Mouse (Mus musculus) embryonic facial prominence, embryonic 15.5 days (tissue): Measurements from ENCODE around the gene Slc5a10. TPM values are rescaled to one million over a fixed set of nuclear protein-coding genes. Genes with fewer than 3 reads are reported as not detected.

Experiments used
- ATAC-seq: fragments of 200-750 bp; cut with Nextera tagmentation; 2 replicates; pipeline ENCODE4 v1.8.0; 2017; ENCODE audit warnings: low read depth, moderate TSS enrichment; ENCODE audit not compliant: insufficient number of reproducible peaks, low FRiP score, low TSS enrichment
- H3K27ac ChIP-seq: fragments of 300-500 bp; sonication (generic); replicated peaks from 2 replicates; pipeline ENCODE4 v1.5.1; 2015; ENCODE audit warnings: mild to moderate bottlenecking, inconsistent platforms
- H3K27me3 ChIP-seq: fragments of 300-500 bp; sonication (generic); 2 replicates; pipeline ENCODE4 v1.6.1; 2015; ENCODE audit warnings: inconsistent platforms
- H3K36me3 ChIP-seq: fragments of 300-500 bp; sonication (generic); 2 replicates; pipeline ENCODE4 v1.6.1; 2015; ENCODE audit warnings: mild to moderate bottlenecking, inconsistent platforms
- H3K4me1 ChIP-seq: fragments of 300-500 bp; sonication (generic); 2 replicates; pipeline ENCODE4 v1.6.1; 2015; ENCODE audit warnings: inconsistent platforms
- H3K4me2 ChIP-seq: fragments of 300-500 bp; sonication (generic); replicated peaks from 2 replicates; pipeline ENCODE4 v1.6.1; 2015; ENCODE audit warnings: mild to moderate bottlenecking, inconsistent platforms
- H3K4me3 ChIP-seq: fragments of 300-500 bp; sonication (generic); replicated peaks from 2 replicates; pipeline ENCODE4 v1.5.1; 2015; ENCODE audit warnings: mild to moderate bottlenecking, inconsistent platforms
- H3K9ac ChIP-seq: fragments of 300-500 bp; sonication (generic); 2 replicates; pipeline ENCODE4 v1.6.1; 2015; ENCODE audit warnings: inconsistent platforms
- H3K9me3 ChIP-seq: fragments of 300-500 bp; sonication (generic); replicated peaks from 2 replicates; pipeline ENCODE4 v1.6.1; 2016; ENCODE audit warnings: inconsistent platforms
- WGBS: fragments of 180-500 bp; shearing (Covaris S2); methylation state at CpG from one replicate; pipeline ENCODE4 v1.1.7; 2015; 5-methylcytosine and 5-hydroxymethylcytosine counted together
- polyA plus RNA-seq: library from polyadenylated mRNA; unstranded; fragments of >200 nt; fragmentation: Nextera tagmentation; extraction: Ambion mirVana; gene quantifications from 2 replicates; pipeline ENCODE4 v1.2.1, GENCODE M21; 2015

Slc5a10 gene
- polyA plus RNA-seq, 1 experiment from 2014 or later: 0.15 TPM

DNA sequence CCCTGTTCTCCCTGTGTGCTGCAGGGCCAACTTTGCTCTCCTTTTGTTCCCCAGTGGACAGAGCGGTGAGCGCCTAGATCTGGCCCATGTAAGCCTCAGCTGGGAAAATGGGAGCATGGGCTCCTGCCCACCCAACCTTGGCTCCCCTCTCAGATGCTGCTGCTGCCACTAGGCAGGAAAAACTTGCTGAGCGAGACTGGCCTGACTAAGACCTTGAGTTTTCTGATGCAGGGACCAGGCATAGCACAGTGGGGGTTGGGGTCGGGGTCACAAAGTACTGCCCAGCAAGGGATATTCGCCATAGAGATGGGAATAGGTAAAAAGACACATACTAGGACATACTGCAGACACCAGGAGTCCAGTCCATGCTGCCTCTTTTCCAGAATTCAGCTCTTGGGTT, 53.4 kb downstream of the Slc5a10 start:
- H3K4me1 ChIP-seq: peaks cover 10% of the 10 kb centered on the region; the same call in 1 of the 2 replicates
- no peaks in the 10 kb centered on the region for H3K36me3 ChIP-seq
- H3K9me3 ChIP-seq: no peaks in the 10 kb centered on the region
- no peak overlapping the region for H3K4me2 ChIP-seq
- ATAC-seq: no peak
- H3K27ac ChIP-seq: no peak overlapping the region
- H3K27me3 ChIP-seq: no peaks in the 10 kb centered on the region
- no peak overlapping the region for H3K9ac ChIP-seq
- H3K4me3 ChIP-seq: no peak overlapping the region
- WGBS: 78% methylated on average over 5 of the region's 5 CpGs

DNA sequence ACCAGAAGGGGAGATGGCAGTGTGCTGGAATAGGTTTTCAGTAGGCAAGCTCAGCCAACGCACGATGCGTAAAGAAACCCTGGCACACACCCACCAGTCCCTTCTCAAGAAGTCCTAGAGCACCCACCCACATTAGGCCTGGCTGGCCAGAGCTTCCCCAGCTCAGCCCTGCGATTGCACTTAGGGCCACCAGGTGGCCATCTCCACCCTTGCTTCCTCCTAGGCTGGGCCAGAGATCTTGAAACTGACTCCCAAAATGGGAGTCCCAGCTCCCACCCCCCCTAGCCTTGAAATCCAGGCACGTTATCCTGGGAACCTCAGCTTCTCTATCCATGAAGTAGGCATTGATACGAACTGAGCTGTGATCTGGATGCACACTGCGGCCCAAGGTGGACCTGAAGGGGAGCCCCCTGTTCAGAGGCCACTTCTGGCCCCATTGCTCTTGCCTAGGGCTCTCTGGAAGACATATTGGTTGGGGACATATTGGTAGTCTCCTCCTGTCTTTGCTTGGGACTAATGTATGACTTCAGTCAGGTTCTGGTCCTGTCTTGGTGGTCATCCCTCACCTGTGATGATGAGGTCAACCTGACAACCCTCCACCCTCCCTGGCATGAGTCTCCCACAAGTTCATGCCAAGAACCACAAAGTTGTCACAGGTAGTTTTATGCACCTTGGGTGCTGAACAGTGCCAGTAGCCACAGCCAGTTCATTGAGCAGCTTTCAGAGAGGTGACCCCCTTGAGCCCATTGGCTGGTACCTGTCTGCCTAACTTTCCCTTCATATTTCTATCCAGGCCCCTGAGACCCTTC, 54.4 kb downstream of the Slc5a10 start:
- no peak overlapping the region for H3K4me2 ChIP-seq
- H3K4me3 ChIP-seq: no peak overlapping the region
- no peak overlapping the region for H3K9ac ChIP-seq
- ATAC-seq: no peak
- no peaks in the 10 kb centered on the region for H3K9me3 ChIP-seq
- no peak overlapping the region for H3K27ac ChIP-seq
- peaks cover 10% of the 10 kb centered on the region; the same call in 1 of the 2 replicates for H3K4me1 ChIP-seq
- WGBS: 45% methylated on average over 7 of the region's 7 CpGs
- H3K27me3 ChIP-seq: no peaks in the 10 kb centered on the region
- no peaks in the 10 kb centered on the region for H3K36me3 ChIP-seq

- no peak for ATAC-seq
Observed at GRCm38 (mm10) chr11:61665401-61665800, 55.2 kb downstream of the Slc5a10 start.

DNA sequence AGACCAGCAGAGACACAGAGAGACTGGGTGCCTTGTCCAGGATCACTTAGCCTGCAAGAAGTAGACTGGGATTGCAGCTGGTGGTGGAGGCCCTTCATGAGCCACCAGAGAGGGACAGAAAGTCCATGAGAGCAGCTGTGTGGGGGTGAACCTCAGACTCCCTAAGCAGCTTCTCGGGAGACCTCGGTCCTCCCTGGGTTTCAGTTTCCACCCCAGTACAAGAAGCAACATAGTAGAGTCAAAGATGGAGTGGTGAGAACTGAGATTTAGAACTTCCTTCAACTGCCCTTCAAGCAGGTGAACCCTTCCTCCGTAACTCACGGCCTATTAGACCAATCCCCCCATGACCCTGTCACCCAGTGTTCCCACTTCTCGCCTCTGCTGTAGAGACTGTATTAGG, 58.4 kb downstream of the Slc5a10 start:
- no peaks in the 10 kb centered on the region for H3K36me3 ChIP-seq
- no peaks in the 10 kb centered on the region for H3K27me3 ChIP-seq
- WGBS: 90% methylated on average over 5 of the region's 5 CpGs
- peaks cover 8% of the 10 kb centered on the region; the same call in 1 of the 2 replicates for H3K4me1 ChIP-seq
- no peak overlapping the region for H3K4me2 ChIP-seq
- no peak overlapping the region for H3K4me3 ChIP-seq
- no peak for ATAC-seq
- no peaks in the 10 kb centered on the region for H3K9me3 ChIP-seq
- no peak overlapping the region for H3K9ac ChIP-seq
- no peak overlapping the region for H3K27ac ChIP-seq

More at GRCm38 (mm10) chr11:61665401-61665800, 55.2 kb downstream of the Slc5a10 start:
- Histone ChIP-seq H3K36me3 (no peaks in the 10 kb centered on the region), H3K27ac (no peak overlapping the region), H3K4me2 (no peak overlapping the region), H3K4me3 (no peak overlapping the region), H3K27me3 (no peaks in the 10 kb centered on the region), H3K9ac (no peak overlapping the region), H3K9me3 (no peaks in the 10 kb centered on the region), H3K4me1 (peaks cover 10% of the 10 kb centered on the region; the same call in 1 of the 2 replicates)
- WGBS: 81% methylated on average over 4 of the region's 4 CpGs

GRCm38 (mm10) chr11:61660806-61661392, 59.7 kb downstream of the Slc5a10 start:
- 74% methylated on average over 7 of the region's 7 CpGs for WGBS
- H3K4me3 ChIP-seq: no peak overlapping the region
- H3K27me3 ChIP-seq: no peaks in the 10 kb centered on the region
- no peak overlapping the region for H3K27ac ChIP-seq
- H3K36me3 ChIP-seq: no peaks in the 10 kb centered on the region
- no peak overlapping the region for H3K9ac ChIP-seq
- H3K9me3 ChIP-seq: no peaks in the 10 kb centered on the region
- ATAC-seq: no peak
- no peak overlapping the region for H3K4me2 ChIP-seq
- peaks cover 3% of the 10 kb centered on the region; the same call in 1 of the 2 replicates for H3K4me1 ChIP-seq

- no peaks in the 10 kb centered on the region for H3K9me3 ChIP-seq
- H3K4me1 ChIP-seq: peaks cover 3% of the 10 kb centered on the region; the same call in 1 of the 2 replicates
- no peaks in the 10 kb centered on the region for H3K36me3 ChIP-seq
- no peak for ATAC-seq
- 85% methylated on average over 8 of the region's 8 CpGs for WGBS
- H3K9ac ChIP-seq: no peak overlapping the region
- no peak overlapping the region for H3K27ac ChIP-seq
- no peak overlapping the region for H3K4me3 ChIP-seq
- H3K4me2 ChIP-seq: no peak overlapping the region
- H3K27me3 ChIP-seq: no peaks in the 10 kb centered on the region
Observed at GRCm38 (mm10) chr11:61660001-61660400, 60.6 kb downstream of the Slc5a10 start.

DNA sequence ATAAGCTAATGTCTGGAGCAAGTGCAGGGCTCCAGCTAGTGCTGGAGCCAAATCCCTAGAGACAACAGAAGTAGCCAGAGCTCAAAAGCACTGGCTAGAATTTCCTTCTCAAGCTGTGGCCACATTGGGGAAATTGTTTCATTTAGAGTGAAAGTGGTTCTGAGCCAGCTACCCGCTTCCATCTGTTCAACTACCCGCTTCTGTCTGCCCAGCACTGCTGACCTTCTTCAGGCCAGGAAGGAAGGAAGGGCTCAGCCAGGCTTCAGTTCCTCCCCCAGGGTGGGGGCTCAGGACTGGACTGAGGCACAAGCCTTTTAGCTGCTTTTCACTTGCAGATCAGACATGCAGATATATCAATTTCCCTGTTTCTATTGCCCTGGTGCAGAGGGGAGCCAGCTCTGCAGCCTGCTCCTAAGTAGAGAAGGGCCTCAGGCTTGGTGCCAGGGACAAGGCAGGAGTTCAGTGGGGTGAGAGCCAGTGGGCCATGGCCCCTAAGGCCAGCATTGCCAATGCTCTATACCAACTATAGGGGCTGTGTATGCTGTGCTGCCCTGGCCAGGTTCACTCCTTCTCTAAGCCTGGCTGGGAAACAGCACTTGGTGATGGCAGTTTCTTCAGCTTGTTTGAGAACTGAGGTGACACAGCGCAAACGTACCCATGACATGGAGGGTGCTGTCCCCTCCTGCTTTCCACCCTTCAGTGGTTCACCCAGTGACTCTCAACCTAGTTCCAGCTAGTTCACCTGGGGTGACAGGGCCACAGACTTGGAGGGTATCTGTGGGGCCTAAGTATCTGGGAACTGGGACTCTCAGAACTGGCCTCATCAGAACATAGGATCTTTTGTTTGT, 61.4 kb downstream of the Slc5a10 start:
- Histone ChIP-seq H3K4me3 (no peak overlapping the region), H3K36me3 (no peaks in the 10 kb centered on the region), H3K4me2 (no peak overlapping the region), H3K27me3 (no peaks in the 10 kb centered on the region), H3K9ac (no peak overlapping the region), H3K4me1 (peaks cover 3% of the 10 kb centered on the region; the same call in 1 of the 2 replicates), H3K27ac (no peak overlapping the region; the same call in 1 of the 2 replicates), H3K9me3 (no peaks in the 10 kb centered on the region)
- ATAC-seq: no peak
- 58% methylated on average over 4 of the region's 4 CpGs for WGBS

GRCm38 (mm10) chr11:61658360-61658922, 62.2 kb downstream of the Slc5a10 start:
- 92% methylated on average over 3 of the region's 3 CpGs for WGBS
- Histone ChIP-seq H3K9ac (no peak overlapping the region), H3K4me2 (no peak overlapping the region), H3K9me3 (no peaks in the 10 kb centered on the region), H3K27ac (no peak overlapping the region), H3K36me3 (no peaks in the 10 kb centered on the region), H3K4me1 (peaks cover 3% of the 10 kb centered on the region; the same call in 1 of the 2 replicates), H3K27me3 (no peaks in the 10 kb centered on the region), H3K4me3 (no peak overlapping the region)
- ATAC-seq: no peak

GRCm38 (mm10) chr11:61657432-61657831, 63.2 kb downstream of the Slc5a10 start:
- WGBS: 67% methylated on average over 2 of the region's 2 CpGs

GRCm38 (mm10) chr11:61656148-61656850, 64.3 kb downstream of the Slc5a10 start:
- Histone ChIP-seq H3K36me3 (no peaks in the 10 kb centered on the region), H3K9ac (no peak overlapping the region), H3K9me3 (no peaks in the 10 kb centered on the region), H3K4me3 (no peak overlapping the region), H3K4me1 (no peaks in the 10 kb centered on the region), H3K27me3 (no peaks in the 10 kb centered on the region), H3K4me2 (no peak overlapping the region), H3K27ac (no peak overlapping the region)
- no peak for ATAC-seq
- 54% methylated on average over 6 of the region's 6 CpGs for WGBS

More at GRCm38 (mm10) chr11:61657432-61657831, 63.2 kb downstream of the Slc5a10 start:
- no peaks in the 10 kb centered on the region for H3K4me1 ChIP-seq
- H3K4me3 ChIP-seq: no peak overlapping the region
- no peaks in the 10 kb centered on the region for H3K9me3 ChIP-seq
- no peak for ATAC-seq
- no peak overlapping the region for H3K4me2 ChIP-seq
- no peak overlapping the region for H3K9ac ChIP-seq
- H3K27me3 ChIP-seq: no peaks in the 10 kb centered on the region
- no peaks in the 10 kb centered on the region for H3K36me3 ChIP-seq
- H3K27ac ChIP-seq: no peak overlapping the region
